Mouse (Mus musculus) lung, postnatal 0 days (tissue): ENCODE results near the gene Fopnl. TPM values are rescaled to one million over a fixed set of nuclear protein-coding genes. Genes with fewer than 3 reads are reported as not detected.

Source experiments
- ATAC-seq: fragments of 200-750 bp; cut with Nextera tagmentation; 2 replicates; pipeline ENCODE4 v1.8.0; 2017; ENCODE audit warnings: moderate library complexity
- DNase-seq: peaks from one replicate; pipeline ENCODE4 v3.0.0-alpha.2; 2016; ENCODE audit warnings: low spot score
- H3K27ac ChIP-seq: fragments of 300-500 bp; sonication (generic); 2 replicates; pipeline ENCODE4 v1.5.1; 2014; ENCODE audit warnings: antibody characterized with exemption, mild to moderate bottlenecking, low read length, mixed read lengths
- H3K27me3 ChIP-seq: fragments of 300-500 bp; sonication (generic); replicated peaks from 2 replicates; pipeline ENCODE4 v1.6.1; 2014; ENCODE audit warnings: low read length, mixed read lengths; ENCODE audit not compliant: insufficient read depth
- H3K36me3 ChIP-seq: fragments of 300-500 bp; sonication (generic); 2 replicates; pipeline ENCODE4 v1.6.1; 2014; ENCODE audit warnings: low read length, mixed read lengths; ENCODE audit not compliant: insufficient read depth
- H3K4me1 ChIP-seq: fragments of 300-500 bp; sonication (generic); 2 replicates; pipeline ENCODE4 v1.6.1; 2014; ENCODE audit warnings: antibody characterized with exemption, low read depth, low read length, mixed read lengths; ENCODE audit not compliant: insufficient read depth
- H3K4me2 ChIP-seq: fragments of 300-500 bp; sonication (generic); replicated peaks from 2 replicates; pipeline ENCODE4 v1.6.1; 2014; ENCODE audit warnings: low read depth, mild to moderate bottlenecking, low read length, moderate library complexity, mixed read lengths
- H3K4me3 ChIP-seq: fragments of 300-500 bp; sonication (generic); 2 replicates; pipeline ENCODE4 v1.5.1; 2014; ENCODE audit warnings: low read depth, low read length
- H3K9ac ChIP-seq: fragments of 300-500 bp; sonication (generic); replicated peaks from 2 replicates; pipeline ENCODE4 v1.6.1; 2014; ENCODE audit warnings: low read depth, mild to moderate bottlenecking
- H3K9me3 ChIP-seq: fragments of 300-500 bp; sonication (generic); 2 replicates; pipeline ENCODE4 v1.6.1; 2016; ENCODE audit warnings: low read length, mixed read lengths
- CTCF ChIP-seq: IDR thresholded peaks from 2 replicates; pipeline ENCODE4 v1.5.1; 2016; ENCODE audit warnings: antibody characterized with exemption, mild to moderate bottlenecking
- EP300 ChIP-seq: IDR thresholded peaks from 2 replicates; pipeline ENCODE4 v1.6.1; 2016; ENCODE audit warnings: antibody characterized with exemption, mild to moderate bottlenecking, control low read depth
- WGBS: fragments of 180-500 bp; shearing (Covaris S2); extraction: QIAGEN DNeasy Blood & Tissue Kit; methylation state at CpG from one replicate; pipeline ENCODE4 v1.1.7; 2014; 5-methylcytosine and 5-hydroxymethylcytosine counted together
- polyA plus RNA-seq: library from polyadenylated mRNA; unstranded; fragments of >200 nt; fragmentation: Nextera tagmentation; extraction: Ambion mirVana; gene quantifications from 2 replicates; pipeline ENCODE4 v1.2.1, GENCODE M21; 2015

Gene Fopnl
- polyA plus RNA-seq, 1 experiment from 2014 or later = 91.4 TPM

GRCm38 (mm10) chr16:14361362-14362098 lies 44.3 kb upstream of the Fopnl start, which contains the start of gene Abcc1:
Gene Abcc1 (plus strand): TSS chr16:14361558.
- peak within 1 kb of the TSS; percentile 40 for H3K27ac ChIP-seq
- no peaks in the 10 kb centered on the region for H3K36me3 ChIP-seq
- 1% methylated on average over 48 of the region's 64 CpGs for WGBS
- ATAC-seq (peak; percentile 98), DNase-seq (peak; percentile 81)
- H3K27me3 ChIP-seq = no peaks in the 10 kb centered on the region
- peak within 1 kb of the TSS; percentile 66 for H3K4me3 ChIP-seq
- TF ChIP-seq CTCF (peak; percentile 35), EP300 (no peak)
- peak within 1 kb of the TSS; percentile 55 for H3K9ac ChIP-seq
- H3K4me2 ChIP-seq = peak within 1 kb of the TSS; percentile 92
- peaks cover 4% of the 10 kb centered on the region; the same call in 1 of the 2 replicates for H3K4me1 ChIP-seq
- H3K9me3 ChIP-seq = no peaks in the 10 kb centered on the region

GRCm38 (mm10) chr16:14360931-14361330 lies 43.7 kb upstream of the Fopnl start:
- peaks cover 4% of the 10 kb centered on the region; the same call in 1 of the 2 replicates for H3K4me1 ChIP-seq
- TF ChIP-seq CTCF (no peak), EP300 (0 out of 2 replicates have a peak, but pooled peaks have one; percentile 15)

GRCm38 (mm10) chr16:14358531-14358930 lies 41.3 kb upstream of the Fopnl start:
- H3K4me3 ChIP-seq = no peak overlapping the region
- no peak overlapping the region for H3K4me2 ChIP-seq
- no peaks in the 10 kb centered on the region for H3K36me3 ChIP-seq
- TF ChIP-seq EP300 = no peak
- TF ChIP-seq CTCF = no peak
- no peak for DNase-seq
- WGBS = 52% methylated on average over 1 of the region's 1 CpGs
- H3K9ac ChIP-seq = no peak overlapping the region
- H3K9me3 ChIP-seq = no peaks in the 10 kb centered on the region
- ATAC-seq = no peak
- no peaks in the 10 kb centered on the region for H3K27me3 ChIP-seq
- H3K4me1 ChIP-seq = peaks cover 4% of the 10 kb centered on the region; the same call in 1 of the 2 replicates
- H3K27ac ChIP-seq = no peak overlapping the region

More at GRCm38 (mm10) chr16:14360931-14361330, 43.7 kb upstream of the Fopnl start:
- DNase-seq (peak; percentile 39), ATAC-seq (peak; percentile 30)
- no peaks in the 10 kb centered on the region for H3K36me3 ChIP-seq
- H3K4me2 ChIP-seq = peak overlapping the region; percentile 92
- peak overlapping the region; percentile 66 for H3K4me3 ChIP-seq
- H3K9ac ChIP-seq = peak overlapping the region; percentile 55
- no peaks in the 10 kb centered on the region for H3K9me3 ChIP-seq
- H3K27ac ChIP-seq = peak overlapping the region; percentile 40; the same call in 1 of the 2 replicates
- no peaks in the 10 kb centered on the region for H3K27me3 ChIP-seq
- WGBS = 1% methylated on average over 7 of the region's 7 CpGs

GRCm38 (mm10) chr16:14357859-14358258 lies 40.7 kb upstream of the Fopnl start:
- ATAC-seq (no peak), DNase-seq (no peak)
- Histone ChIP-seq H3K9ac (no peak overlapping the region), H3K4me1 (peaks cover 4% of the 10 kb centered on the region; the same call in 1 of the 2 replicates), H3K9me3 (no peaks in the 10 kb centered on the region), H3K4me3 (no peak overlapping the region), H3K4me2 (no peak overlapping the region), H3K36me3 (no peaks in the 10 kb centered on the region), H3K27ac (no peak overlapping the region), H3K27me3 (no peaks in the 10 kb centered on the region)
- 56% methylated on average over 2 of the region's 2 CpGs for WGBS
- no peak for TF ChIP-seq CTCF
- no peak for TF ChIP-seq EP300

GRCm38 (mm10) chr16:14352663-14353062 lies 35.5 kb upstream of the Fopnl start:
- no peaks in the 10 kb centered on the region for H3K4me1 ChIP-seq
- no peak overlapping the region for H3K27ac ChIP-seq
- WGBS = 47% methylated on average over 5 of the region's 5 CpGs
- no peaks in the 10 kb centered on the region for H3K27me3 ChIP-seq
- no peak for ATAC-seq
- no peak for DNase-seq
- no peak for TF ChIP-seq EP300
- no peak for TF ChIP-seq CTCF
- H3K9ac ChIP-seq = no peak overlapping the region
- H3K9me3 ChIP-seq = no peaks in the 10 kb centered on the region
- no peak overlapping the region for H3K4me3 ChIP-seq
- no peaks in the 10 kb centered on the region for H3K36me3 ChIP-seq
- H3K4me2 ChIP-seq = no peak overlapping the region

- ATAC-seq = no peak
- no peaks in the 10 kb centered on the region for H3K36me3 ChIP-seq
- no peaks in the 10 kb centered on the region for H3K27me3 ChIP-seq
- H3K9ac ChIP-seq = no peak overlapping the region
- H3K4me2 ChIP-seq = no peak overlapping the region
- DNase-seq = no peak
- H3K9me3 ChIP-seq = no peaks in the 10 kb centered on the region
- TF ChIP-seq CTCF (no peak), EP300 (no peak)
- H3K4me3 ChIP-seq = no peak overlapping the region
- 62% methylated on average over 3 of the region's 3 CpGs for WGBS
- H3K4me1 ChIP-seq = no peaks in the 10 kb centered on the region
- no peak overlapping the region for H3K27ac ChIP-seq
These were observed 35.0 kb upstream of the Fopnl start for GRCm38 (mm10) chr16:14352234-14352633.
